Mouse (Mus musculus): ENCODE data around the gene Smn1. TPM values are rescaled to one million over a fixed set of nuclear protein-coding genes. Genes with fewer than 3 reads are reported as not detected.

Smn1 gene
- 26.7 and 44.3 TPM in 2 replicates for polyA plus RNA-seq (2012; ENCODE audit: low replicate concordance)

DNA sequence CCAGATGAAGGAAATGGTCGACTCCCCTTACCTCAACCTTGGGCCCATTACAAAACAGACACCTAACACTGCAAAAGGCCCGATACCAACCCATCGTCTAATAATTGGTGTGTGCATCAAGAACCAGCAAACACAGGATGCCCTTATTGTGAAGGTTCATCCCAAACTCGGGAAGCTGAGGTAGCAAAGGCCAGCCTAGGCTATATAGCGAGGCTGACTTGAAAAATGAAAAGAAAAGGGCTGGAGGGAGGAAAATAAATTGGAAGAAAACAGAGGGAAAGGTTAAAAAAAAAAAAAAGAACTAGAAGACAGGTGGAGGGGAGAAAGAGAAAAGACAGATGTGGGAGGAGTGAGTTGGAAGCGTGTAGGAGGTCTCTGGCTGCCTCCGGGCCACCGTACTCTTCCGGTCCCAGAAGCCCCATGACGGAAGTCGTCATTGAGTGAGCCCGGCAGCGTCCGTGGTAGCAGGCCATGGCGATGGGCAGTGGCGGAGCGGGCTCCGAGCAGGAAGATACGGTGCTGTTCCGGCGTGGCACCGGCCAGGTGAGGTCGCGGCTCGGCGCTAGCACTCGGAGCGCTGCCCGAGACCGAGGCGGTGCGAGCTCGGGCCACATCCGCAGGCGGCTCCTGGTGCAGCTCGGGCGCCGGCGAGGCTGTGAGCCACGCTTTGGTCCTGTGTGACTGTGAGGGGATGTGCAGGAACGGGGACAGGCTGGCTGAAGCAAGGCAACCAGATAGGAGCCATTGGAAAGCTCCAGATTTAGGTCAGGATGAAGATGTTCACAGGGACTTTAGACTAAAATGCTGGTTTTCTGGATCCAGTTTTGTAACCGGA, at the start of gene Smn1:
Smn1 (plus strand) TSS at position 430 of the 835 bp plus-strand sequence.

DNA sequence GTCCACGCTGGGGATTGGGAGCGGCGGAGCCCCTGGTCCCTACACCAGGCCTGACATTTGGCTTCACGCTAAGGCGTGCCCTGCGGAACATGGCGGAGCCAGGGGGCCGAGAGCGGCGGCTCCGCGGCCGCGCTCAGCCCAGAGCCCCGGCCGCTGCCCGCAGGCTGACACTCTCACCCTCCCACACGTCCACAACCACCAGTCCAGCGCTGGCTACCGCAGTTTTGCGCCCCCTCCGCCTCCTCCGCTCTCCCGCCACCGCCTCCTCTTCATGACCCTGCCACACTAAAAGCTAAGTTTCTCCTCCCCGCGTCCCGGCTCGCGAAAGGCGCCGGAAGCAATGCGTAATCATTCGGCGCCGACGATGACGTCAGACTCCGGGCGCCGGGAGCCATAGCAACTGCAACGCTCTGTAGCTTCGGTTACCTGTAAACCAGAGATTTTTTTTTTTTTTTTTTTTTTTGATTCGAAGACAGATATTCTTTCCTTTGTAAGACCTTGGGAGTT, 20.9 kb upstream of the Smn1 start, which contains the start of gene Bdp1:
Bdp1 (minus strand) TSS at position 323 of the 507 bp plus-strand sequence.

DNA sequence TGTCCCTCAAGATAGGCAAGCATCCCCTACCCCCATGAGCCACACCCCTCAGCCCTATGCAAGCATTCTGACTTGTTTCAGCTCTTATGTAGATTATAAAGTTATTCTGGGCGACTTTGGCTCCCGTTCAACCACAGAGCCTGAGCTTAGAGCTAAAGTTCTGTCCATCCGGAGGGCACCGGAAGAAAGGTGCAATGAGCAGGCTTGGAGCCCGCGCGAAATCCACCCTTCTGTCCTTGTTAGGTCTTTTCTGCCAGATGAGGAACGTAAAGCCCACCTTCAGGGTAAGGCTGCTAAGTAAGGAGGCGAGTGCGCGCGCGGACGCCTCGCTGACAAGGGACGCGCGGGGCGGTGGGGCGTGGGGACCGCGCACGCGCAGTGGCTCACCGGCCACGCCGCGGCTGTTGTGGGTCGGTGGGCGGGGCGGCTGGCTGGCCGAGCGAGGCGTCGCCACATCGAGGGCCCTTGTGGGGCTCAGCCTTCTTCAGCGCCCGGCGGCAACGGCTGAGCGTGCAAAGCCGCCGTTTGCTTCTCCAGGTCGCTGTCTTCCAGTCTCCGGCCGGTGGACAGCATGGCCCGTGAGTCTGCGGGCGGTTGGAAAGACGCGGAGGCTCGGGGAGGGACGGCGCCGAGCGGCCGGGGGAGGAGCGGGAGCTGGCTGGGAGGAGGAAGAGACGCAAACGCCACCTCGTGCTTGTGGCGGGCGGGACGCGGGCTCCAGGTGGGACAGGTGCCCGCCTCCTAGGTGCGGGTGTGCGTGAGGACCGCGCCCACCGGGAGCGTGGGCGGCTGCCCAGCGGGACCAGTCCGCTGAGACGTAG, 16.8 kb upstream of the Smn1 start, which contains the start of gene Serf1:
Serf1 (plus strand) TSS at position 361 of the 821 bp plus-strand sequence.

Other genes with a start within 250 kb of the Smn1 start
- gene Cartpt, start 223.8 kb upstream of the Smn1 start, polyA plus RNA-seq (2012; ENCODE audit: low replicate concordance) = not detected in 2 replicates
- gene Mccc2, start 109.2 kb upstream of the Smn1 start, polyA plus RNA-seq (2012; ENCODE audit: low replicate concordance) = 13.4 and 13.5 TPM in 2 replicates
- 6.6 and 12.9 TPM in 2 replicates for gene Bdp1, start 20.8 kb upstream of the Smn1 start, polyA plus RNA-seq (2012; ENCODE audit: low replicate concordance)
- 5.0 and 11.4 TPM in 2 replicates for gene Serf1, start 16.8 kb upstream of the Smn1 start, polyA plus RNA-seq (2012; ENCODE audit: low replicate concordance)
- gene Naip2, start 77.2 kb downstream of the Smn1 start, polyA plus RNA-seq (2012; ENCODE audit: low replicate concordance) = 0.91 and 1.3 TPM in 2 replicates
- gene Naip5, start 121.5 kb downstream of the Smn1 start, polyA plus RNA-seq (2012; ENCODE audit: low replicate concordance) = 0.36 TPM in 2 replicates
- gene Naip6, start 192.8 kb downstream of the Smn1 start, polyA plus RNA-seq (2012; ENCODE audit: low replicate concordance) = 0.48 and 0.52 TPM in 2 replicates